Comparison of ENCODE assay signal across 11 mouse cellular contexts in genomic region chr13:28424446-28425059, GRCm38 (mm10).
A peak's percentile ranks its signal among the peaks of the same experiment; 100 is the strongest.
DNase-seq lines count a peak whose midpoint lies in the region; ATAC-seq lines count a peak whose summit lies in the region.
"Had no signal": no experiment of that assay in that cellular context is flagged by ENCODE, and none has a peak within 500 bp of the region (broad histone marks: within the 10 kb centered on the region; RNA-seq: fewer than 3 reads in every experiment).

No protein-coding gene starts in this region.

- no peak overlapping the region for H3K4me3 ChIP-seq in forebrain, embryonic 11.5 days (ENCODE audit: low read depth, low read length)
- H3K4me3 ChIP-seq in forebrain, embryonic 10.5 days: no peak overlapping the region
- H3K4me3 ChIP-seq in heart, embryonic 15.5 days: no peak overlapping the region
- H3K4me3 ChIP-seq: embryonic facial prominence, embryonic 15.5 days; layer of hippocampus, adult 2 months had no signal

- H3K4me2 ChIP-seq in forebrain, embryonic 11.5 days (ENCODE audit: low read depth, low read length, severe bottlenecking): no peak overlapping the region
- no peak overlapping the region for H3K4me2 ChIP-seq in heart, embryonic 15.5 days
- H3K4me2 ChIP-seq: embryonic facial prominence, embryonic 15.5 days had no signal

- peaks cover 2% of the 10 kb centered on the region; the same call in 1 of the 2 replicates for H3K4me1 ChIP-seq in forebrain, embryonic 11.5 days (replicated peaks; ENCODE audit: control insufficient read depth, insufficient read depth, low read length)
- H3K4me1 ChIP-seq in forebrain, embryonic 10.5 days: peaks cover 32% of the 10 kb centered on the region
- peaks cover 32% of the 10 kb centered on the region for H3K4me1 ChIP-seq in heart, embryonic 15.5 days (replicated peaks)

- no peaks in the 10 kb centered on the region for H3K27me3 ChIP-seq in forebrain, embryonic 11.5 days (ENCODE audit: control insufficient read depth, insufficient read depth, low read length)
- no peaks in the 10 kb centered on the region for H3K27me3 ChIP-seq in forebrain, embryonic 10.5 days (ENCODE audit: poor library complexity, severe bottlenecking)
- H3K27me3 ChIP-seq in heart, embryonic 15.5 days: no peaks in the 10 kb centered on the region
- H3K27me3 ChIP-seq: embryonic facial prominence, embryonic 15.5 days had no signal

- 43% methylated on average over 8 of the region's 8 CpGs for whole genome bisulfite sequencing in forebrain, embryonic 11.5 days
- WGBS in forebrain, embryonic 10.5 days: 49% methylated on average over 8 of the region's 8 CpGs
- WGBS in heart, embryonic 15.5 days: 19% methylated on average over 8 of the region's 8 CpGs

- 0 out of 2 replicates have a peak overlapping the region, but pooled peaks have one; percentile 5 for H3K9ac ChIP-seq in forebrain, embryonic 11.5 days (ENCODE audit: low read length)
- no peak overlapping the region for H3K9ac ChIP-seq in heart, embryonic 15.5 days
- H3K9ac ChIP-seq: embryonic facial prominence, embryonic 15.5 days had no signal

- no peaks in the 10 kb centered on the region for H3K36me3 ChIP-seq in forebrain, embryonic 11.5 days (ENCODE audit: control insufficient read depth, insufficient read depth, low read length)
- no peaks in the 10 kb centered on the region for H3K36me3 ChIP-seq in forebrain, embryonic 10.5 days (replicated peaks)
- H3K36me3 ChIP-seq in heart, embryonic 15.5 days: no peaks in the 10 kb centered on the region
- H3K36me3 ChIP-seq: embryonic facial prominence, embryonic 15.5 days had no signal

- ATAC-seq in forebrain, embryonic 11.5 days (replicated peaks; ENCODE audit: low FRiP score): no peak
- ATAC-seq in heart, embryonic 15.5 days (replicated peaks; ENCODE audit: insufficient number of reproducible peaks, insufficient read depth, low FRiP score, low read depth): no peak; the same call in 1 of the 2 replicates
- ATAC-seq: activated CD4-positive, CD25-positive, alpha-beta regulatory T cell, adult 4 months had no signal

- H3K9me3 ChIP-seq in forebrain, embryonic 11.5 days (ENCODE audit: control insufficient read depth, low read length): no peaks in the 10 kb centered on the region
- no peaks in the 10 kb centered on the region for H3K9me3 ChIP-seq in forebrain, embryonic 10.5 days
- no peaks in the 10 kb centered on the region for H3K9me3 ChIP-seq in heart, embryonic 15.5 days (replicated peaks)
- H3K9me3 ChIP-seq: embryonic facial prominence, embryonic 15.5 days had no signal

- H3K27ac ChIP-seq in forebrain, embryonic 11.5 days (ENCODE audit: low read depth, low read length): no peak overlapping the region
- H3K27ac ChIP-seq in forebrain, embryonic 10.5 days: no peak overlapping the region
- peak overlapping the region; percentile 10 for H3K27ac ChIP-seq in heart, embryonic 15.5 days
- H3K27ac ChIP-seq: embryonic facial prominence, embryonic 15.5 days; layer of hippocampus, adult 2 months had no signal

- no peak for DNase-seq in forebrain, embryonic 11.5 days (ENCODE audit: low spot score)
- no peak for DNase-seq in forebrain, embryonic 10.5 days (ENCODE audit: extremely low spot score, low spot score)
- DNase-seq in ZHBTc4 (ENCODE audit: low read depth, low spot score): peak; percentile 21
- peak; percentile 25 to 61 for DNase-seq in kidney, postnatal 36 days
- DNase-seq in urinary bladder, postnatal 25 days (ENCODE audit: low spot score): no peak
- no peak for DNase-seq in cerebellum, adult 18-20 months
- no peak for DNase-seq in layer of hippocampus, postnatal 36 days

Comparison
In these comparisons a context has a peak if more than half of its experiments do, and no peak if none do; other contexts are left out.
1. DNase-seq: peak in ZHBTc4 (single experiment) and kidney, postnatal 36 days (2 of 2); none in forebrain, embryonic 11.5 days (single experiment), forebrain, embryonic 10.5 days (single experiment), urinary bladder, postnatal 25 days (single experiment), cerebellum, adult 18-20 months (0 of 2) and layer of hippocampus, postnatal 36 days (0 of 2).